Mouse (Mus musculus) cortical plate, adult 2 months (tissue): ENCODE results near the gene Qprt.

Experiments
- CTCF ChIP-seq: fragments of 200-500 bp; IDR thresholded peaks from 2 replicates; pipeline ENCODE4 v1.5.1; 2011; ENCODE audit warnings: mild to moderate bottlenecking, control low read depth, low read length; ENCODE audit not compliant: insufficient read depth; ENCODE audit errors: extremely low read depth
- POLR2A ChIP-seq: fragments of 200-500 bp; IDR thresholded peaks from 2 replicates; pipeline ENCODE4 v1.6.1; 2011; ENCODE audit warnings: mild to moderate bottlenecking, low read length, control low read depth; ENCODE audit not compliant: insufficient read depth; ENCODE audit errors: extremely low read depth

DNA sequence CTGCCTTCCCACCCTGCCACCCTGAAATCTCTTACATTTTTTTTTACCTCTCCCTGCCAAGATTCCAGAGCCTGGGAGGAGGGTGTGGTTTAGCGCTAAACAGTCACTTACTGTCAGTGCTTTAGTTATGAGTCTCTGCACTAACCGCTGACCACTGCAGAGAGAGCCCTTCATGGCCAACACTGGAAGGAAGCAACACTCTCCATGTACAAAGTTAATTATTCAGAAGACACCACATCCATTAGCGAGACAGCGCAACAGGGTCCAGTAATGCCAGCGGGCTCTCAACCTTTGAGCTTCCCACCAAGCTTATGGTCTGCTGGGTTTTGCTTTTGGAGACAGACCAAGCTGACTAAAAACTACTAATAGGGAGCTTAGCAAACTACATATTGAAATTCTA lies 45.8 kb downstream of the Qprt start:
- TF ChIP-seq CTCF = no peak
- no peak for TF ChIP-seq POLR2A
